Mouse (Mus musculus): ENCODE results near the gene Adgrf2. TPM values are rescaled to one million over a fixed set of nuclear protein-coding genes. Genes with fewer than 3 reads are reported as not detected.

Adgrf2 gene
- total and polyA plus RNA-seq, 2 experiments: 0.09 to 0.28 TPM

DNA sequence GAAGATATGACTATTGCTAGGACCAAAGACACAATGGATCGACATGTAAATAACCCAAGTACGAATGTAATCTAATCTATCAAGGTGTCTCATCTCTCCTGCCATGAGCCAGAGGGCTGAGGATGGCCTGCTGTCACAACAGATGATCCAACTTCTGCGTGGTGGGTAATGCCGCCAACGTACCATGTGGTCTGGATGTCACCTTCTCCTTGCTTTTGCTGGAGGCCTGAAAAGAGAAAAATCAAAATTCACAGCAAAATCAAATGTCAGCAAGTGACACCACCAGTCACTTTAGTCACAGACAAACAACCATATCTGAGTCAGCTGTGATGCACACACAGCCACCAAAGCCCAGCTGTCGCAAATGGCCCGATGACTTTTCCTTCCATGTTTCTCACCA lies 27.0 kb downstream of the Adgrf2 start:
- no peak for DNase-seq (ENCODE audit: extremely low read depth, low read depth, low spot score)
- Histone ChIP-seq H3K4me1 (ENCODE audit: control insufficient read depth, insufficient read depth, low read length) (no peaks in the 10 kb centered on the region), H3K27ac (replicated peaks; ENCODE audit: insufficient read depth, low read depth, low read length) (no peak overlapping the region), H3K4me3 (ENCODE audit: insufficient read depth, low read depth, low read length) (no peak overlapping the region), H3K27me3 (ENCODE audit: control insufficient read depth, insufficient read depth, low read length) (no peaks in the 10 kb centered on the region), H3K36me3 (ENCODE audit: control insufficient read depth, insufficient read depth, low read length) (no peaks in the 10 kb centered on the region), H3K79me2 (ENCODE audit: control insufficient read depth, insufficient read depth, low read length) (no peaks in the 10 kb centered on the region), H3K9ac (ENCODE audit: low read depth, low read length) (no peak overlapping the region)
- whole genome bisulfite sequencing: 92% methylated on average over 7 of the region's 7 CpGs
- TF ChIP-seq POLR2A (IDR thresholded peaks at IDR 0.05; ENCODE audit: extremely low read depth, insufficient read depth, low read length) (no peak), CTCF (IDR thresholded peaks at IDR 0.05; ENCODE audit: low read depth, low read length) (no peak)

DNA sequence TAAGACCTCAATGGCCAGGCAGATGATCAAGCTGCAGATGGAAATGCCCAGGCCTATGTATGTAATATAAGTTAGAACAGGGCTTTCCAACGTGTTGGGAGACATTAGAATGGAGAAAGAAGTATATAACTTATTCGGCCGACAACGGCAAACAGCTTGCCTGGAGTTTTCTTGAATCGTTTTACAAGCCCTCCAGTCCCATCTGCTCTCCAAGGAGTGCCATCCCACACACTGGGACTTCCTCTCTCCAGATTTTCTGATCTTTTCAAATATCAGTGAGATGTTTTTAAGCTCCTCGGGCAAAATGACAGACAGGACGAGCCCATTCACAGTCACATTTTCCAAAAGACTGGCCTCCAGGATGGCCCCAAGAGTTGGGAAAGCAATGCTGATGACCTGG lies 31.3 kb downstream of the Adgrf2 start:
- Histone ChIP-seq H3K27ac (replicated peaks; ENCODE audit: insufficient read depth, low read depth, low read length) (no peak overlapping the region), H3K36me3 (ENCODE audit: control insufficient read depth, insufficient read depth, low read length) (no peaks in the 10 kb centered on the region), H3K9ac (ENCODE audit: low read depth, low read length) (no peak overlapping the region), H3K4me3 (ENCODE audit: insufficient read depth, low read depth, low read length) (no peak overlapping the region), H3K4me1 (ENCODE audit: control insufficient read depth, insufficient read depth, low read length) (no peaks in the 10 kb centered on the region), H3K27me3 (ENCODE audit: control insufficient read depth, insufficient read depth, low read length) (no peaks in the 10 kb centered on the region), H3K79me2 (ENCODE audit: control insufficient read depth, insufficient read depth, low read length) (no peaks in the 10 kb centered on the region)
- DNase-seq (ENCODE audit: extremely low read depth, low read depth, low spot score): no peak
- TF ChIP-seq CTCF (IDR thresholded peaks at IDR 0.05; ENCODE audit: low read depth, low read length) (no peak), POLR2A (IDR thresholded peaks at IDR 0.05; ENCODE audit: extremely low read depth, insufficient read depth, low read length) (no peak)
- WGBS: 88% methylated on average over 7 of the region's 7 CpGs

DNA sequence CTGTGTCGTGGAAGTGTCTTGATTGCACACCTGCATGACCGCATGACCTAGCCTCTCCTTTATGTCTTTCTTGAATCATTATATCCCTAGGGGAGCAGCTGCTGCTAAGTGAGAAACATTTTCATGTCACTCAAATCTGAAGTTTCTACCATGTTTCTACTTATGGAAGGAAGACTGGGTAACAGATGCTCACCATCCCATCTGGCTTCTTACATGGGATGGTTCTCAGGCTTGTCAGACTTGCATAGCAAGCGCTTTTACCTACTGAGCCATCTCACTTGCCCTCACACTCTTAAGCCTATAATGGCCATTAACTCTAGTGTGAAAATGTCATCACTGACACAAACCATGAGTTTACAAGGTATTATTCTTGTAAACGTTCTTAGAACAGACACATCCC lies 36.4 kb downstream of the Adgrf2 start:
- no peaks in the 10 kb centered on the region for H3K4me1 ChIP-seq (ENCODE audit: control insufficient read depth, insufficient read depth, low read length)
- H3K4me3 ChIP-seq (ENCODE audit: insufficient read depth, low read depth, low read length): no peak overlapping the region
- H3K9ac ChIP-seq (ENCODE audit: low read depth, low read length): no peak overlapping the region
- H3K36me3 ChIP-seq (ENCODE audit: control insufficient read depth, insufficient read depth, low read length): no peaks in the 10 kb centered on the region
- no peak for TF ChIP-seq CTCF (IDR thresholded peaks at IDR 0.05; ENCODE audit: low read depth, low read length)
- TF ChIP-seq POLR2A (IDR thresholded peaks at IDR 0.05; ENCODE audit: extremely low read depth, insufficient read depth, low read length): no peak
- no peak overlapping the region for H3K27ac ChIP-seq (replicated peaks; ENCODE audit: insufficient read depth, low read depth, low read length)
- no peaks in the 10 kb centered on the region for H3K27me3 ChIP-seq (ENCODE audit: control insufficient read depth, insufficient read depth, low read length)
- WGBS: 79% methylated on average over 4 of the region's 4 CpGs
- no peak for DNase-seq (ENCODE audit: extremely low read depth, low read depth, low spot score)
- H3K79me2 ChIP-seq (ENCODE audit: control insufficient read depth, insufficient read depth, low read length): no peaks in the 10 kb centered on the region

DNA sequence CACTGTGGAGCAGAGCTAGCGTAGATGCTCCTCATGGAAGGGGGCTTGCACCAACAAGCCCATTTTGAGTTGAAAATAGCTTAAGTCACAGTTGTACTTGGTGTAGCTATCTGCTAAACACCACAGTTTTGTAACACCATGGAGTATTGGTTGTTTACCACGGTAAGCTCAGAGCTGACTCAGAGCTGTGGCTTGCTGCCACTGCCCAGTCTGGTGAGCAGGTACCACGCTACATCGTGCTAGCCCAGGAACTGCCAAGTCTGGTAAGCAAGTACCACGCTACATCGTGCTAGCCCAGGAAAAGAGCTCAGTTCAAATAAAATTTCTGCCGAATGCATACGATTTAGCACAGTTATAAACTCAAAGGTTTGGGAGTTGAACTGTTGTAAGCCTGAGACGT lies 39.8 kb downstream of the Adgrf2 start:
- Histone ChIP-seq H3K27me3 (ENCODE audit: control insufficient read depth, insufficient read depth, low read length) (no peaks in the 10 kb centered on the region), H3K4me3 (ENCODE audit: insufficient read depth, low read depth, low read length) (no peak overlapping the region), H3K27ac (replicated peaks; ENCODE audit: insufficient read depth, low read depth, low read length) (no peak overlapping the region), H3K4me1 (ENCODE audit: control insufficient read depth, insufficient read depth, low read length) (no peaks in the 10 kb centered on the region), H3K79me2 (ENCODE audit: control insufficient read depth, insufficient read depth, low read length) (no peaks in the 10 kb centered on the region), H3K36me3 (ENCODE audit: control insufficient read depth, insufficient read depth, low read length) (no peaks in the 10 kb centered on the region), H3K9ac (ENCODE audit: low read depth, low read length) (no peak overlapping the region)
- WGBS: 87% methylated on average over 9 of the region's 9 CpGs
- no peak for DNase-seq (ENCODE audit: extremely low read depth, low read depth, low spot score)
- TF ChIP-seq POLR2A (IDR thresholded peaks at IDR 0.05; ENCODE audit: extremely low read depth, insufficient read depth, low read length) (no peak), CTCF (IDR thresholded peaks at IDR 0.05; ENCODE audit: low read depth, low read length) (no peak)

DNA sequence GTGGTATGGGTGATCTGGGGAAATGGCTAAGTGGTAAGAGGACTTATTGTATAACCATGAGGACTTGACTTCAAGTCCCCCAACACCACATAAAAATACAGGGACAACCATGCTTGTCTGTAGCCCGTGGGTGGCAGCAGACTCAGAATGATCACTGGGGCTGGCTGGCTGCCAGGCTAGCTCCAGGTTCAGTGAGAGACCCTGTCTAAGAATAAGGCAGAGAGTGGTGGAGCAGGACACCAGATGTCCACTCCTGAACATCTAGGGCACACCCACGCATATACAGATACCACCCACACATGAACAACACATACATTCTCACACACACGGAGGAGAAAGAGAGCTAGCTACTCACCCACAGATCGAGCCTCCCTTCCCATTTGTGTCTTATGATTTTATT lies 47.2 kb downstream of the Adgrf2 start:
- no peak for DNase-seq (ENCODE audit: extremely low read depth, low read depth, low spot score)
- no peak overlapping the region for H3K4me3 ChIP-seq (ENCODE audit: insufficient read depth, low read depth, low read length)
- no peaks in the 10 kb centered on the region for H3K36me3 ChIP-seq (ENCODE audit: control insufficient read depth, insufficient read depth, low read length)
- no peak overlapping the region for H3K27ac ChIP-seq (replicated peaks; ENCODE audit: insufficient read depth, low read depth, low read length)
- H3K79me2 ChIP-seq (ENCODE audit: control insufficient read depth, insufficient read depth, low read length): no peaks in the 10 kb centered on the region
- no peaks in the 10 kb centered on the region for H3K27me3 ChIP-seq (ENCODE audit: control insufficient read depth, insufficient read depth, low read length)
- TF ChIP-seq CTCF (IDR thresholded peaks at IDR 0.05; ENCODE audit: low read depth, low read length): no peak
- TF ChIP-seq POLR2A (IDR thresholded peaks at IDR 0.05; ENCODE audit: extremely low read depth, insufficient read depth, low read length): no peak
- no peak overlapping the region for H3K9ac ChIP-seq (ENCODE audit: low read depth, low read length)
- 82% methylated on average over 4 of the region's 4 CpGs for WGBS
- no peaks in the 10 kb centered on the region for H3K4me1 ChIP-seq (ENCODE audit: control insufficient read depth, insufficient read depth, low read length)

DNA sequence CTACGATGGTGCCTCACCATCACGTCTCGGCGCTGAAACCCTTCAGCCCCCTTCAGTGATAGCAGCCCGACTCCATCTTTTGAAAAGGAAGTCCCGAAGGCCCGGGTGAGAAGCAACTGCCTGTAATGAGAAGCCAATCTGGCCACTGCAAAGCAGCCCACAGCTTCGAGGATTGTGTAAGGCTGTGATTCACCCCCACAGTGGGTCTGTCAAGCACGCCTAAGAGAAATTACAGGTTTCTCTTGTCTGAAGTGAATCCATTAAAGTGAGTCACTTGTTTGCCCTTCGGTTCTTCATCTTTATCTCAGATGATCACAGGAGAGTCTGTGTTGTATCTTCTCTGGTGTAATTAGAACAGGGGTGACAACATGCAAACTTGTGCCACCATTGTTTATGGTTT lies 49.8 kb downstream of the Adgrf2 start, which contains the start of gene Adgrf4:
TSS of gene Adgrf4 (minus strand) at position 149 of the 400 bp plus-strand sequence.
- no peak within 1 kb of the TSS for H3K27ac ChIP-seq (replicated peaks; ENCODE audit: insufficient read depth, low read depth, low read length)
- no peak within 1 kb of the TSS for H3K4me3 ChIP-seq (ENCODE audit: insufficient read depth, low read depth, low read length)
- H3K36me3 ChIP-seq (ENCODE audit: control insufficient read depth, insufficient read depth, low read length): no peaks in the 10 kb centered on the region
- TF ChIP-seq CTCF (IDR thresholded peaks at IDR 0.05; ENCODE audit: low read depth, low read length): no peak
- TF ChIP-seq POLR2A (IDR thresholded peaks at IDR 0.05; ENCODE audit: extremely low read depth, insufficient read depth, low read length): no peak
- H3K27me3 ChIP-seq (ENCODE audit: control insufficient read depth, insufficient read depth, low read length): no peaks in the 10 kb centered on the region
- no peaks in the 10 kb centered on the region for H3K4me1 ChIP-seq (ENCODE audit: control insufficient read depth, insufficient read depth, low read length)
- 88% methylated on average over 10 of the region's 10 CpGs for WGBS
- no peak for DNase-seq (ENCODE audit: extremely low read depth, low read depth, low spot score)
- no peak within 1 kb of the TSS for H3K9ac ChIP-seq (ENCODE audit: low read depth, low read length)
- no peaks in the 10 kb centered on the region for H3K79me2 ChIP-seq (ENCODE audit: control insufficient read depth, insufficient read depth, low read length)

Data from liver, adult 2 months (tissue).